Mouse (Mus musculus) lung, embryonic 16.5 days (tissue): ENCODE results near the gene Tshr. TPM values are rescaled to one million over a fixed set of nuclear protein-coding genes. Genes with fewer than 3 reads are reported as not detected.

ENCODE experiments used
- ATAC-seq: fragments of 200-750 bp; cut with Nextera tagmentation; 2 replicates; pipeline ENCODE4 v1.8.0; 2017; ENCODE audit warnings: low read depth, mild to moderate bottlenecking, moderate library complexity
- H3K27ac ChIP-seq: fragments of 300-500 bp; sonication (generic); 2 replicates; pipeline ENCODE4 v1.5.1; 2014; ENCODE audit warnings: mild to moderate bottlenecking, control low read depth, low read length
- H3K27me3 ChIP-seq: fragments of 300-500 bp; sonication (generic); 2 replicates; pipeline ENCODE4 v1.6.1; 2014; ENCODE audit warnings: low read depth, low read length, mixed read lengths; ENCODE audit not compliant: control insufficient read depth, insufficient read depth
- H3K36me3 ChIP-seq: fragments of 300-500 bp; sonication (generic); 2 replicates; pipeline ENCODE4 v1.6.1; 2014; ENCODE audit warnings: low read length; ENCODE audit not compliant: control insufficient read depth, insufficient read depth
- H3K4me1 ChIP-seq: fragments of 300-500 bp; sonication (generic); replicated peaks from 2 replicates; pipeline ENCODE4 v1.6.1; 2014; ENCODE audit warnings: low read length, mixed read lengths; ENCODE audit not compliant: control insufficient read depth, insufficient read depth
- H3K4me2 ChIP-seq: fragments of 300-500 bp; sonication (generic); 2 replicates; pipeline ENCODE4 v1.6.1; 2014; ENCODE audit warnings: low read depth, low read length, control low read depth
- H3K4me3 ChIP-seq: fragments of 300-500 bp; sonication (generic); 2 replicates; pipeline ENCODE4 v1.5.1; 2014; ENCODE audit warnings: mild to moderate bottlenecking, low read length, control low read depth
- H3K9ac ChIP-seq: fragments of 300-500 bp; sonication (generic); 2 replicates; pipeline ENCODE4 v1.6.1; 2014; ENCODE audit warnings: low read length, control low read depth
- H3K9me3 ChIP-seq: fragments of 300-500 bp; sonication (generic); 2 replicates; pipeline ENCODE4 v1.6.1; 2016; ENCODE audit warnings: low read length; ENCODE audit not compliant: control insufficient read depth
- WGBS: fragments of 180-500 bp; shearing (Covaris S2); extraction: QIAGEN DNeasy Blood & Tissue Kit; methylation state at CpG from one replicate; pipeline ENCODE4 v1.1.7; 2014; 5-methylcytosine and 5-hydroxymethylcytosine counted together
- polyA plus RNA-seq: library from polyadenylated mRNA; unstranded; fragments of >200 nt; fragmentation: Nextera tagmentation; extraction: Ambion mirVana; gene quantifications from 2 replicates; pipeline ENCODE4 v1.2.1, GENCODE M21; 2015

Gene Tshr
- polyA plus RNA-seq, 1 experiment from 2014 or later, result 0.19 TPM

GRCm38 (mm10) chr12:91412461-91413182 lies 28.3 kb downstream of the Tshr start:
- no peak for ATAC-seq
- WGBS, result 55% methylated on average over 7 of the region's 7 CpGs
- no peak overlapping the region for H3K4me3 ChIP-seq
- H3K27me3 ChIP-seq, result no peaks in the 10 kb centered on the region
- H3K36me3 ChIP-seq, result no peaks in the 10 kb centered on the region
- no peak overlapping the region for H3K9ac ChIP-seq
- H3K9me3 ChIP-seq, result no peaks in the 10 kb centered on the region
- no peaks in the 10 kb centered on the region for H3K4me1 ChIP-seq
- no peak overlapping the region for H3K27ac ChIP-seq
- H3K4me2 ChIP-seq, result no peak overlapping the region

- no peaks in the 10 kb centered on the region for H3K36me3 ChIP-seq
- 45% methylated on average over 6 of the region's 6 CpGs for WGBS
- no peak for ATAC-seq
- H3K9me3 ChIP-seq, result no peaks in the 10 kb centered on the region
- no peak overlapping the region for H3K4me2 ChIP-seq
- no peaks in the 10 kb centered on the region for H3K4me1 ChIP-seq
- no peak overlapping the region for H3K27ac ChIP-seq
- no peaks in the 10 kb centered on the region for H3K27me3 ChIP-seq
- H3K4me3 ChIP-seq, result no peak overlapping the region
- H3K9ac ChIP-seq, result no peak overlapping the region
Observed at GRCm38 (mm10) chr12:91415112-91415511, 30.7 kb downstream of the Tshr start.

DNA sequence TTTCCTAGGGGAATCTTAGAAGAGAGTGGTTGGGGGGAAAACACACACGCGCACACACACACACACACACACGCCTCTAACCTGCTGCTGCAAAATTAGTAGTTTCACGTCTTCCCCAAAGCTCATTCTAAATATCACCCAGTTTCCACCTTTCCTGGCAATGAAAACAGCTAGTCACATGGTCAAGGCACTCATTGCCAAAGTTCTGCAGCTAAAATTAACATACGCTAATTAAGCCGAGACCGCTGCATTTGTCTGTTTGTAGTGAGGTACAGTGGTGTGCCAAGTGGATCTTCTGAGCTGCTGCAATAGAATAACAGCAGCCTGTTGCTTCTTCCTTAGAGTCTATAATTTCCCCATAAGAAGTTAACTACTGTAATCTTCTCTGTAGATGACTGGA lies 32.5 kb downstream of the Tshr start:
- H3K4me1 ChIP-seq, result no peaks in the 10 kb centered on the region
- no peaks in the 10 kb centered on the region for H3K9me3 ChIP-seq
- H3K27me3 ChIP-seq, result no peaks in the 10 kb centered on the region
- no peak overlapping the region for H3K27ac ChIP-seq
- ATAC-seq, result no peak
- 97% methylated on average over 7 of the region's 7 CpGs for WGBS
- H3K4me3 ChIP-seq, result no peak overlapping the region
- no peak overlapping the region for H3K9ac ChIP-seq
- no peaks in the 10 kb centered on the region for H3K36me3 ChIP-seq
- no peak overlapping the region for H3K4me2 ChIP-seq

GRCm38 (mm10) chr12:91418791-91419190 lies 34.4 kb downstream of the Tshr start:
- no peak overlapping the region for H3K27ac ChIP-seq
- ATAC-seq, result no peak
- no peaks in the 10 kb centered on the region for H3K27me3 ChIP-seq
- H3K36me3 ChIP-seq, result no peaks in the 10 kb centered on the region
- no peaks in the 10 kb centered on the region for H3K4me1 ChIP-seq
- 42% methylated on average over 7 of the region's 7 CpGs for WGBS
- H3K9me3 ChIP-seq, result no peaks in the 10 kb centered on the region
- H3K9ac ChIP-seq, result no peak overlapping the region
- no peak overlapping the region for H3K4me2 ChIP-seq
- no peak overlapping the region for H3K4me3 ChIP-seq

DNA sequence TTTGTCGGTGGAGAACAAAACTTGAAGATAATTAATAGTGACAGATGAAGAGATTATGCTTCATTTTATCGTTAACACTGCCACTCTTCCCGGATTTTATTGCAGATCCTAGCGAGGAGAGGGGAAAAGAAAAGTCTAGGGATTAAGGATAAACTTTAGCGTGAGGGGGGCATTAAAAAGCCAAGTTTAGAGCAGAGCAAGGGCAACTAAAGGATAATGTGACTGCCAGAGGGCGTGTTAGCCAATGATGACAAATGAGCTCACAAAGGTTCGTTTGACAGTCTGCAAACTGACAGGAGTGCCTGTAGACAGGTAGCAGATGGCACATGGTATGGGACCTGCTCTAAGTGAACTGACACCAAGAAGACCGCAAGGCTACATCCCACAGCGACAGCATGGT lies 36.9 kb downstream of the Tshr start:
- Histone ChIP-seq H3K27me3 (no peaks in the 10 kb centered on the region), H3K4me3 (no peak overlapping the region), H3K9me3 (no peaks in the 10 kb centered on the region), H3K27ac (no peak overlapping the region), H3K4me2 (no peak overlapping the region), H3K4me1 (no peaks in the 10 kb centered on the region), H3K9ac (no peak overlapping the region), H3K36me3 (no peaks in the 10 kb centered on the region)
- no peak for ATAC-seq
- 32% methylated on average over 9 of the region's 9 CpGs for WGBS

DNA sequence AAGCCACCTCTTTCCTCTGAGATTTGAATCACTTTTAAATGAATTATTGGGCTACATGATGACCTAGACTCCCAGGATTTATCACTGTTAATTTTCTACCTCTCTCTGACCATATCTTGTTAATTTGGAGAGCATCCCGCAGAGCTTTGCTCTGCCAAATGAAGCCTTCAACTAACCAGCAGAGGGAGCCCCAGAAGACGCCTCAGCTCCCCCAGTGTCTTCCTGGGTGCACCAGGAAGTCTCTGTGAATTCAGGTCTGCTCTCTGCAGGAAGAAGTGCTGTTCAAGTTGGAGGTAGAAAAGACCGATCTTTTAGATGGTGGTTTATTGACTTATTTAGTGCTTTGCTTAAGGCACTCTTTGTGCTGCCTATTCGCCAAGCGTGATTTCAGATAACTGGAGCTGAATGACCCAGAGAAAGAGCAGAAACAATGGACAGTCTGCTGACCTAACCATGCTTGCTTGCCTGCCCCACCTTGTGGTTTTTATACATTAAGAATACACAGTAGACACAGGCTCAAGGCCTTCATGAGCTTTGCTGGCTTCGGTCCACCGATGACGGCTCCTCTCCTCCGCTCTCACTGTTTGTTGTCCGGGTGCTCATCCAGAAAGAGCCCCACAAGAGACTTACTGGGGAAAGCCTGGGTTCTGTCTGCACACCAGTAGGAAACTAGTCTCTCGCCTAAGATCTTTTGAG lies 38.9 kb downstream of the Tshr start:
- Histone ChIP-seq H3K36me3 (no peaks in the 10 kb centered on the region), H3K9me3 (no peaks in the 10 kb centered on the region), H3K27me3 (no peaks in the 10 kb centered on the region), H3K9ac (no peak overlapping the region), H3K4me1 (no peaks in the 10 kb centered on the region), H3K27ac (no peak overlapping the region), H3K4me2 (no peak overlapping the region), H3K4me3 (no peak overlapping the region)
- 66% methylated on average over 11 of the region's 11 CpGs for WGBS
- peak; percentile 45; the same call in 1 of the 2 replicates for ATAC-seq

- no peaks in the 10 kb centered on the region for H3K4me1 ChIP-seq
- no peak overlapping the region for H3K9ac ChIP-seq
- H3K27ac ChIP-seq, result no peak overlapping the region
- ATAC-seq, result no peak
- H3K36me3 ChIP-seq, result no peaks in the 10 kb centered on the region
- no peak overlapping the region for H3K4me2 ChIP-seq
- H3K4me3 ChIP-seq, result no peak overlapping the region
- no peaks in the 10 kb centered on the region for H3K9me3 ChIP-seq
- H3K27me3 ChIP-seq, result no peaks in the 10 kb centered on the region
- 22% methylated on average over 4 of the region's 4 CpGs for WGBS
Observed at GRCm38 (mm10) chr12:91426499-91426898, 42.1 kb downstream of the Tshr start.

DNA sequence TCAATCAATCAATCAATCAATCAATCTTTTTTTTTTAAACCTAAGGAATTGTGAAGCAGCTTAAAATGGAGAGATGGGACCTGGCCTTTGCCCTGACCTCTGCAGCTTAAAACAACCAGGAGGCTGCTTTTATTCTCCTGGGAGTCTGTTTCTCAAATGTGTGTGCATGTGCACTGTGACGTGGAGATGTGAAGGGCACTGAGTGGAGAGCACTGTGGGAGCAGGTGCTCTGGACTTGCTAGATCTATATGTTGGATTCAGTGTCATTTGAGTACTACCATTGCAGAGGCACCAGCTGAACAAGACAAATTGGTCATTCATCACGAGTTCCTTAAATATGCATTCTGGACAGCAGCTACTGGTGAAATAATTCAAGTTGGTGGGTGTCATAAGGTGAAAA lies 42.8 kb downstream of the Tshr start:
- H3K9ac ChIP-seq, result no peak overlapping the region
- no peaks in the 10 kb centered on the region for H3K27me3 ChIP-seq
- no peaks in the 10 kb centered on the region for H3K9me3 ChIP-seq
- ATAC-seq, result no peak
- H3K4me3 ChIP-seq, result no peak overlapping the region
- 49% methylated on average over 2 of the region's 2 CpGs for WGBS
- H3K36me3 ChIP-seq, result no peaks in the 10 kb centered on the region
- H3K4me1 ChIP-seq, result no peaks in the 10 kb centered on the region
- H3K4me2 ChIP-seq, result no peak overlapping the region
- no peak overlapping the region for H3K27ac ChIP-seq

DNA sequence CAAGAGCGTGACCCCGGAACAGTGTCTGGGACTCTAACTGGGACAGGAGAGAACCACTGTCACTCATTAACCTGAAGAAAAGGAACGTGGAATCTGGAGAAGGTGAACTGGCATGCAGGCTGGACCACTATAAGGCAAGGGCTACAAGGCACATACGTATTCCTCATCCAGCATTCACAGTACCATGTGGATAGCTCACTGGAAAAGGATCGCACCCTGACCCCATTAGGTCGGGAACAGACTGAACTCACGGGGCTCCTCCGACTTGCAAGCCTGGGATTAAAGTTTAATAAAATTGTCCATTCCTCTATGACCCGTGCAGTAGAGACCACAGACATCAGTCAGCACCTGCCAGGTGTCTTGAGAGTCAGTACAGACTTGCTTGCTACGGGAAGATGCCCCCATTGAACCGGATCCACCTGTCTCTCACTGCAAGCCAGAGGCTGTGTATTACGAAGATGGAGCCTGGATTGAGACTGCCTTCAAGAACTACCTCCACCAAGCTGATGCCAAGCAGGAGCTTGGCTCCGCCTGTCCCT lies 97.9 kb downstream of the Tshr start:
- no peaks in the 10 kb centered on the region for H3K27me3 ChIP-seq
- no peak overlapping the region for H3K4me3 ChIP-seq
- no peak for ATAC-seq
- WGBS, result 82% methylated on average over 13 of the region's 13 CpGs
- H3K9me3 ChIP-seq, result no peaks in the 10 kb centered on the region
- H3K27ac ChIP-seq, result no peak overlapping the region
- H3K4me2 ChIP-seq, result no peak overlapping the region
- H3K9ac ChIP-seq, result no peak overlapping the region
- no peaks in the 10 kb centered on the region for H3K36me3 ChIP-seq
- H3K4me1 ChIP-seq, result no peaks in the 10 kb centered on the region
